Mouse (Mus musculus) ES-Bruce4 (cell line): Measurements from ENCODE around the gene Btg2. TPM values are rescaled to one million over a fixed set of nuclear protein-coding genes. Genes with fewer than 3 reads are reported as not detected.

Source experiments
- H3K27ac ChIP-seq: 2 replicates; pipeline ENCODE4 v1.5.1; 2012; ENCODE audit warnings: low read length, inconsistent platforms; ENCODE audit not compliant: insufficient read depth
- H3K27me3 ChIP-seq: 2 replicates; pipeline ENCODE4 v1.6.1; 2012; ENCODE audit warnings: mild to moderate bottlenecking, low read length, inconsistent platforms; ENCODE audit not compliant: control insufficient read depth, poor library complexity, insufficient read depth, severe bottlenecking
- H3K36me3 ChIP-seq: 2 replicates; pipeline ENCODE4 v1.6.1; 2012; ENCODE audit warnings: inconsistent platforms, mild to moderate bottlenecking, low read length, moderate library complexity; ENCODE audit not compliant: control insufficient read depth, poor library complexity, insufficient read depth, severe bottlenecking
- H3K4me1 ChIP-seq: one replicate; pipeline ENCODE4 v1.8.1; 2011; ENCODE audit warnings: low read length; ENCODE audit not compliant: control insufficient read depth, insufficient read depth
- H3K4me3 ChIP-seq: 2 replicates; pipeline ENCODE4 v1.5.1; 2011; ENCODE audit warnings: low read depth, mild to moderate bottlenecking, low read length
- H3K9ac ChIP-seq: 2 replicates; pipeline ENCODE4 v1.6.1; 2012; ENCODE audit warnings: low read depth, mild to moderate bottlenecking, inconsistent platforms; ENCODE audit not compliant: poor library complexity, severe bottlenecking
- H3K9me3 ChIP-seq: replicated peaks from 2 replicates; pipeline ENCODE4 v1.6.1; 2012; ENCODE audit warnings: mild to moderate bottlenecking, low read length, inconsistent platforms; ENCODE audit not compliant: control insufficient read depth, poor library complexity, insufficient read depth, severe bottlenecking
- CTCF ChIP-seq: IDR thresholded peaks from one replicate; pipeline ENCODE4 v1.8.1; 2011; ENCODE audit warnings: low read depth, low read length
- EP300 ChIP-seq: IDR thresholded peaks from 2 replicates; pipeline ENCODE4 v1.6.1; 2011; ENCODE audit warnings: low read depth, low read length; ENCODE audit not compliant: insufficient read depth
- POLR2A ChIP-seq: IDR thresholded peaks from one replicate; pipeline ENCODE4 v1.8.1; 2011; ENCODE audit warnings: low read length; ENCODE audit not compliant: insufficient read depth
- polyA plus RNA-seq: library from polyadenylated mRNA; stranded (reverse); fragments of >200 nt; gene quantifications from 2 replicates; pipeline ENCODE4 v1.2.4, GENCODE M21; 2011; ENCODE audit warnings: low read depth; ENCODE audit not compliant: missing spikeins, insufficient read depth, insufficient read length

Btg2 gene
- polyA plus RNA-seq, 1 experiment, result 109 TPM

- no peaks in the 10 kb centered on the region for H3K27me3 ChIP-seq
- TF ChIP-seq POLR2A, result no peak
- no peak for TF ChIP-seq CTCF
- TF ChIP-seq EP300, result no peak
- H3K4me3 ChIP-seq, result no peak overlapping the region
- peaks cover 8% of the 10 kb centered on the region for H3K4me1 ChIP-seq
- H3K27ac ChIP-seq, result no peak overlapping the region
- H3K9ac ChIP-seq, result no peak overlapping the region
- H3K9me3 ChIP-seq, result no peaks in the 10 kb centered on the region
- no peaks in the 10 kb centered on the region for H3K36me3 ChIP-seq
Observed at GRCm38 (mm10) chr1:134083676-134084075, 4.8 kb upstream of the Btg2 start.

GRCm38 (mm10) chr1:134082987-134083516, 4.1 kb upstream of the Btg2 start:
- H3K27ac ChIP-seq, result no peak overlapping the region
- peaks cover 8% of the 10 kb centered on the region for H3K4me1 ChIP-seq
- TF ChIP-seq CTCF, result no peak
- 0 out of 2 replicates have a peak, but pooled peaks have one; percentile 31 for TF ChIP-seq EP300
- TF ChIP-seq POLR2A, result no peak
- no peaks in the 10 kb centered on the region for H3K27me3 ChIP-seq
- H3K9ac ChIP-seq, result no peak overlapping the region
- no peaks in the 10 kb centered on the region for H3K9me3 ChIP-seq
- no peaks in the 10 kb centered on the region for H3K36me3 ChIP-seq
- H3K4me3 ChIP-seq, result no peak overlapping the region

GRCm38 (mm10) chr1:134080881-134081450, 2.0 kb upstream of the Btg2 start:
- Histone ChIP-seq H3K9ac (no peak overlapping the region), H3K9me3 (no peaks in the 10 kb centered on the region), H3K4me3 (no peak overlapping the region), H3K27ac (no peak overlapping the region), H3K27me3 (no peaks in the 10 kb centered on the region), H3K36me3 (peaks cover 18% of the 10 kb centered on the region), H3K4me1 (peaks cover 7% of the 10 kb centered on the region)
- TF ChIP-seq EP300, result no peak
- no peak for TF ChIP-seq POLR2A
- no peak for TF ChIP-seq CTCF

GRCm38 (mm10) chr1:134080406-134080805, 1.5 kb upstream of the Btg2 start:
- TF ChIP-seq POLR2A, result no peak
- TF ChIP-seq CTCF, result no peak
- TF ChIP-seq EP300, result no peak
- Histone ChIP-seq H3K9ac (no peak overlapping the region), H3K4me3 (no peak overlapping the region), H3K27ac (peak overlapping the region; percentile 82; the same call in 1 of the 2 replicates), H3K36me3 (peaks cover 24% of the 10 kb centered on the region), H3K9me3 (no peaks in the 10 kb centered on the region), H3K27me3 (no peaks in the 10 kb centered on the region), H3K4me1 (peaks cover 5% of the 10 kb centered on the region)

- no peak for TF ChIP-seq CTCF
- no peak for TF ChIP-seq EP300
- TF ChIP-seq POLR2A, result no peak
- no peaks in the 10 kb centered on the region for H3K9me3 ChIP-seq
- no peaks in the 10 kb centered on the region for H3K27me3 ChIP-seq
- peaks cover 5% of the 10 kb centered on the region for H3K4me1 ChIP-seq
- peak overlapping the region; percentile 82 for H3K27ac ChIP-seq
- H3K36me3 ChIP-seq, result peaks cover 28% of the 10 kb centered on the region
- H3K4me3 ChIP-seq, result peak overlapping the region; percentile 52
- H3K9ac ChIP-seq, result peak overlapping the region; percentile 80
Observed at GRCm38 (mm10) chr1:134079477-134080163, 700 bp upstream of the Btg2 start.
